Mouse (Mus musculus): ENCODE results near the gene Mapkbp1. TPM values are rescaled to one million over a fixed set of nuclear protein-coding genes. Genes with fewer than 3 reads are reported as not detected.

Mapkbp1 gene
- total RNA-seq, 2 experiments from 2014 or later: 55.3 to 57.7 TPM

GRCm38 (mm10) chr2:120007680-120008210 lies 35.2 kb downstream of the Mapkbp1 start:
- no peak for DNase-seq (ENCODE audit: low spot score in 2 of 2)

DNA sequence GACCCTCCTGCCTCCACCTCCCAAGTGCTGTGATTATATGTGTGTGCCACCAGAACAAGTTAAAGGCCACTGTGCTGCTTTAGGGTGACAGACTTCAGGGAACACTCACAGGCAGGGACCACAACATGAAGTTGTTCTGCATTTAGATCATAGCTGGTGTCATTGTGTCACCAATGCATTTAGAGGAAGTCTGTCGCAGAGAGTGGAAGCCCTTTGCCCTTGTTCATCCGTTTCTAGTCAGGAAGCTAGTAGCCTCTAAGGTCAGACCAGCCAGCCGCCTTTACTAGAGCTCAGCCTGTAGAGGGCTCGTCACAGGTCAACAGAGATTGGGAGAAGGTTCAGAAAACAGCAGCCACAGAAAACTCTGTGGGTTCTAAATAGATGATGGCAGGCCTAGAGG lies 36.2 kb downstream of the Mapkbp1 start:
- DNase-seq (ENCODE audit: low spot score in 2 of 2): no peak

DNA sequence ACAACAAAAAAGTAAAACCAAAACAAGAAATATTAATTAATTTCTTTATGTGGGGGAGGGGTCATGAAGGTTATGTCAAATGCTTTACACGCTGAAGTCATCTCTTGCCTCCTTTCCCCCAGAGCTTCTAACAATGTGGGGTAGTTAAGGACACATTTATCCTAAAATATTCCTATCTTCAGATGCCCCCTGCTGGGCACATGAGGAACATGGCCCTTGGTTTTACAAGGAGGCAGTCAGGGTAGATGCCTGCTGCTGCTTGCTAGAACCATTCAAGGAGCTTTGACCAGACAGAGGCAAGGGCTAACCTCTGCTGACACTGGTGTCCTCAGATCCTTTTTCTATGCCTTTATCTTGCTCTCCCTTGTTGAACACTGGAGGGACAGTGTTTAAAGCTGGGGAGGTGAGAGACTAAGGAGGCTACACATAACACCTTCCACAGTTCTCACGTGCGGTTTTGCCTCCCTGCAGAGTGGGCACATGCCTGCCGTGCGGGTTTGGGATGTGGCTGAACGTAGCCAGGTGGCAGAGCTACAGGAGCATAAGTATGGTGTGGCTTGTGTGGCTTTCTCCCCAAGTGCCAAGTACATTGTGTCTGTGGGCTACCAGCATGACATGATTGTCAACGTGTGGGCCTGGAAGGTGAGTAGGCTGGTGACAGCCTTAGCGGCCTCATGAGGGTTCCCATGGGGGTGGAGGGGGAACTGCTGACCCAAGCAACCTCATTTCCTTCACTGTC lies 39.1 kb downstream of the Mapkbp1 start:
- peak; percentile 52 to 59 for DNase-seq (ENCODE audit: low spot score in 2 of 2)

DNA sequence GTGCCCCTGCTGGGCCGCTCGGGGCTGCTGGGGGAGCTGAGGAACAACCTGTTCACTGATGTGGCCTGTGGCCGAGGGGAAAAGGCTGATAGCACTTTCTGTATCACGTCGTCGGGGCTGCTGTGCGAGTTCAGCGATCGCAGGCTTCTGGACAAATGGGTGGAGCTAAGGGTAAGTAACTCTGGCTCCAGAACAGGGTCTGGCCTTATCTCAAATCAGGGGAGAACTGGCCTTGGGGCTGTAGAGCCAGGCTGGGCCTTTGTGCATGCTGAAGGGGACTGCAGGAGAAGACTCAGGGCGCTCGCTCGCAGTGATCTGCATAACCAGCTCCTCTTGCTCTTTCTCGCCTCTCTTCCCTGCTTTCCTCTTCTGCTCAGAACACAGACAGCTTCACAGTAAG lies 40.4 kb downstream of the Mapkbp1 start:
- no peak for DNase-seq (ENCODE audit: low spot score in 2 of 2)

DNA sequence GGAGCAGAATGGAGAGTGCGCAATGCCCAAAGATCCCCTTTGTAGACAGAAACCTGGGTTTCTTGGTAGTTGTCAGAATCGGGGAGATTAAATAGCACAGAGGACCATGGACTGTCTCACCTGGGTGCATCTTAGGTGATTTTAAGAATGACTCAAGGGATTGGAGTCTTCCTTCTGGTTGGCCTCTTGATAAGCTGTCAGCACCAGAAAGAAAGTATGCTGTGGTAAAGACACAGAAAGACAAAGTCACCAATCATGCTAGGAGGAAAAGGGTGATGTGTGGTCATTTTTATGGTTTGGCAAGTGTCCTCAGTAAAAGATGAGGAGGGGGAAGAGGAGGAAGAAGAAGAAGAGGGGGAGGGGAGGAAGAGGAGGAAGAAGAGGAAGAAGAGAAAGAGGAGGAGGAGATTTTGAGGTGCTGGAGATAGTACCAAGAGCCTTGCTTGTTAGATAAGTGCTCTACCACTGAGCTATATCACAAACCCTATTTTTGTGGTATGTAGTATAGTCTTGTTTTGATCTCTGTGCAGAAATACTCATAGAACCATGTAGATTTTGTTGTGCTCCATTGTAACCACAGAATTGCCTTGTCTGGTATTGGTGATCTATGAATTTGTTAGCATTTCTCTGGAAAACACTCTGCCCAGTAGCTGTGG lies 41.5 kb downstream of the Mapkbp1 start:
- DNase-seq (ENCODE audit: low spot score in 2 of 2): no peak

DNA sequence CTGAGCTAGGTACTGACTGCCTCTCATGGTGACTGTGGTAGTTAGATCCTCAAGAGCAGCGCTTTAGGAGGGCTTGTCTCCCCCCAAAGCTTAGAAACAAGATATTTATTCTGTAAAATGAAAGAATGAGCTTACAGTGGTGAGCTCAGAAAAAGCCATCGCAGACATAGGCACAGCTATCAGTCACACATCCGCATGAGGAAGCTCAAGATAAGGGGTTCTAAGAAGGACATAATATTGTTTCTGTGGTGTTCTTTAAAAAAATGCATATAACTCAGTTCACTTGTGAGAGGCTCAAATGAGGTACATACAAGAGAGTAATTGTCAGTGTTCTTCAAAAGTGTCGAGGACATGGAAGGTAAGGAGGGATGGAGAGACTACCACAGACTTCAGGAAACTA lies 43.4 kb downstream of the Mapkbp1 start:
- DNase-seq (ENCODE audit: low spot score in 2 of 2): no peak

- DNase-seq (ENCODE audit: low spot score in 2 of 2): no peak
Measured at GRCm38 (mm10) chr2:120017599-120017998, 45.1 kb downstream of the Mapkbp1 start.

GRCm38 (mm10) chr2:120024337-120024736 lies 51.8 kb downstream of the Mapkbp1 start:
- DNase-seq (ENCODE audit: low spot score in 2 of 2): no peak

DNA sequence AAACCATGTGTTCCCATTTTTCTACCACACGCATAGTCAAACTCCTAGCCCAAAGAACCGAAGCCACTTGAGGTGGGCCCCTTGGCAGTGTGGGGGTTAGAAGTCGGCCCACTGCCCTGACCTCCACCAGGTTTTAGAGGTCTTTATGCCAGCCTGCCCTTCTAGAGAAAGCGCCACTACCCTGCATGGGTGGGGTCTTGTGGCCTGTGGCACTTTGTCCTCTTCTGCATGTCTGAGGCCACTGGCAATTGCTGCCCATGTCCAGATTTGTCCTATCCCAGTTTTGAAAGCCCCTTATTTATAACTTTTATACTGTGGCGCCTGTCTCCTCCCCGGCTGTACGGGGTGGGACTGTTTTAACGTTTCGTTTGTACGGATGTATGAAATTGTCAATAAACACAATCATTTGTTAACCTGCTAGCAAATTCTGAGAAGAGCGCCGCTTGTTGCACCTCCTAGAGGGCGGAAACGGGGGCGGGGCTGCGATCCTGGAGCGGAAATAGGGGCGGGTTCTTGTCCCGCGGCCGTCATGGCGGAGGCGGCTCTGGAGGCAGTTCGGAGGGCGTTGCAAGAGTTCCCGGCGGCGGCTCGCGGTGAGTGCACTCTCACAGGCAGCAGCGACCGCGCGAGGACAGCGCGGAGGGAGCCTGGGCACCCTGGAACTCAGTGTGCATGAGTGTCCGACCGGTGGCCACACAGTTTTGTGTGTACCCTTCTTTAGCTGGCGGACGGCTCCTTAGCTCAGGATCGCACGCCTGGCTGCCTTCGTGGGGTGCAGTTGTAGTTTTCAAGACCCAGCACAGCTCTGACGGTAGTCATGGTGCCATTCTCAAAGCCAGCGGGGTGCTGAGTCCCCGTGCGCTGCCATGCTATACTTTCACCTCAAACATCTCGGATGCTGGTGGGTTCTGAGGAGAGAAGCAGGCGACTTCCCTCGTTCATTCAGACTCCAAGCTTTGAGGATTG lies 54.8 kb downstream of the Mapkbp1 start, which contains the start of the genes Jmjd7 and Gm28042:
Gene Jmjd7, plus strand, starts transcription at position 500 of the 966 bp plus-strand sequence.
Gene Gm28042, plus strand, starts transcription at position 510 of the 966 bp plus-strand sequence.
- peak; percentile 87 to 91 for DNase-seq (ENCODE audit: low spot score in 2 of 2)

DNA sequence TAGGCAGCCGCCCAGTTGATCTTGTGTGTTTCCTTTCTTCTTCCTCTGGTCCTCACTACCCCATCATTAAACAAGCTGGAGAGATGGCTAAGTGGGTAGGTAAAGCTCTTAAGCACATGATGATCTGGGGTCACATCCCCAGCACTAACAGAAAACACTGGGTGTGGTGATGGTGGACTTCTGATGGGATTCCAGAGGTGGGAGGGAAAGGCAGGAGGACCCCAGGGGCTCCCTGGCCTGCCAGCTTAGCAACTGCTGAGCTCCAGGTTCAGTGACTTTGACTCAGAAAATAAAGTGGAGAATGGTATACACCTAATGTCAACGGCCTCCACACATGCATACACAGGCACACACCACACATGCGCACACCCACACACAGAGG lies 55.4 kb downstream of the Mapkbp1 start:
- DNase-seq (ENCODE audit: low spot score in 2 of 2): no peak

GRCm38 (mm10) chr2:120030380-120030779 lies 57.9 kb downstream of the Mapkbp1 start:
- DNase-seq (ENCODE audit: low spot score in 2 of 2): no peak

- no peak for DNase-seq (ENCODE audit: low spot score in 2 of 2)
Measured at GRCm38 (mm10) chr2:120032726-120033467, 60.4 kb downstream of the Mapkbp1 start, which contains the start of gene Pla2g4b. Gene Pla2g4b, plus strand, starts transcription at chr2:120033417.

GRCm38 (mm10) chr2:120033726-120034125 lies 61.2 kb downstream of the Mapkbp1 start:
- no peak for DNase-seq (ENCODE audit: low spot score in 2 of 2)

GRCm38 (mm10) chr2:120037744-120038143 lies 65.2 kb downstream of the Mapkbp1 start:
- DNase-seq (ENCODE audit: low spot score in 2 of 2): no peak

GRCm38 (mm10) chr2:120040991-120041390 lies 68.5 kb downstream of the Mapkbp1 start:
- no peak for DNase-seq (ENCODE audit: low spot score in 2 of 2)

- DNase-seq (ENCODE audit: low spot score in 2 of 2): no peak
Measured at GRCm38 (mm10) chr2:120044101-120044603, 71.7 kb downstream of the Mapkbp1 start.

- no peak for DNase-seq (ENCODE audit: low spot score in 2 of 2)
Measured at GRCm38 (mm10) chr2:120044676-120045075, 72.2 kb downstream of the Mapkbp1 start.

DNA sequence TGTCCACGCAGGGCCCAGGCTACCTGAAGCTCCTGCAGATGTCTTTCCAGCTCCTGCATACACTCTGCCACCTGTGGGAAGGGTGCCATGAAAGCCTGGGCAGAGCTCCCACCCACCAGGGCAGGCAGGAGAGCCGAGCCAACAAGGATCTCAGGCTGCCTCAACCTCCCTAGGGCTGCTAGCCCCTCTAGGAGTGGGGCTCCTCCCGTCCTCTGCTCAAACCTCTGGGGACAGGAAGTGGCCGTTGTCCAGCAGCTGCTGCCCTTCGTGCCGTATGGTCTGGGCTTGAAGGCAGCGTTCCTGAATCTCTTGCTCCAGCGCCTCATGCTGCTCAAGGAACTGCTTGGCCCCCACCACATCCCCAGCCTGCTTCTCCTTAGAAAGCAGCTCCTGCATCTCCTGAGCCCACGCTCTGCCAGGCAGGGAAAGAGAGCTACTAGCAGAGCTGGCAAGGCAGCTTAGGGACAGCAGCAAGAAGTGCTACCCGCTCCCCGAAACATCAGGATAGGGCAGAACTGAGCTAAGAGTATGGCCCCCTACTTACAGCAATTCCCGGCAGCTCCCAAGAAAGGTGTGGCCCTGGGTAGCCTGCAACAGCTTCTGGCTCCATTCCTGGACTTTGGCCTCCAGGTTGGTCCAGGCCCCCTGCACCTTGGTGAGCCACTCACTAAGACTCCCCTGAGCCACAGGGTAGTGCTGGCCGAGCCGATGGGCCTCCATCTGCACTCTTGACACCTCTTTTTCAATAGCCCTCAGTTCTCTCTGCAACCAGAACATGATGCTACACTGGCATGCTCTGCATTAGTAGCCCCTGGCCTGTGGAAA lies 74.2 kb downstream of the Mapkbp1 start:
- DNase-seq (ENCODE audit: low spot score in 2 of 2): no peak

GRCm38 (mm10) chr2:120048173-120048572 lies 75.7 kb downstream of the Mapkbp1 start:
- no peak for DNase-seq (ENCODE audit: low spot score in 2 of 2)

Data from layer of hippocampus, postnatal 14 days (tissue).